Mouse (Mus musculus) frontal cortex, adult (tissue): Measurements from ENCODE around the gene Fhit.
A peak's percentile ranks its signal among the peaks of the same experiment; 100 is the strongest.
"Not testable (repeated sequence)": the region's sequence is repeated elsewhere in the genome, so short reads cannot be mapped to it uniquely, and the experiment has no call there.

Source experiments
- ATAC-seq: cut with Nextera tagmentation; 2 replicates; pipeline ENCODE4 v1.9.2; 2017; ENCODE audit warnings: mild to moderate bottlenecking, moderate library complexity, mixed read lengths; ENCODE audit not compliant: low TSS enrichment

The Fhit gene

DNA sequence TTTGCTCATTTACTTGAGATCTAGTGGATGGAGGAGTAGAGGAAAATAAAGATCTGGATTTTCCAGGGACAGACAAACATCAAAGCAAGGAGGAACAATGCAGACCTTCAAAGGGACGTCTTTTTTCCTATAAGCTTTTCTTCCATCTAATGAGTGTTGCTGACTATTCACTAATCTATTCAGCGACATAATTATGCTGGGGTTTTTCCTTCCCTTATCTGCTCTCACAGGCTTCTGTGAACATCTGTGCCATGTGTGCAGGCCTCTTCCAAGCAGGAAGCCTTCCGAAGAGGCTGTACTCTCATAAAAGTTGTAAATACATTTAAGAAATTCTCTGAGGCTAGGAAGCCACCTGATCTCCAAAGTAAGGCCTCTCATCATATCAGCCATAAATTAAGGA, 228.2 kb downstream of the Fhit start:
- no peak for ATAC-seq

DNA sequence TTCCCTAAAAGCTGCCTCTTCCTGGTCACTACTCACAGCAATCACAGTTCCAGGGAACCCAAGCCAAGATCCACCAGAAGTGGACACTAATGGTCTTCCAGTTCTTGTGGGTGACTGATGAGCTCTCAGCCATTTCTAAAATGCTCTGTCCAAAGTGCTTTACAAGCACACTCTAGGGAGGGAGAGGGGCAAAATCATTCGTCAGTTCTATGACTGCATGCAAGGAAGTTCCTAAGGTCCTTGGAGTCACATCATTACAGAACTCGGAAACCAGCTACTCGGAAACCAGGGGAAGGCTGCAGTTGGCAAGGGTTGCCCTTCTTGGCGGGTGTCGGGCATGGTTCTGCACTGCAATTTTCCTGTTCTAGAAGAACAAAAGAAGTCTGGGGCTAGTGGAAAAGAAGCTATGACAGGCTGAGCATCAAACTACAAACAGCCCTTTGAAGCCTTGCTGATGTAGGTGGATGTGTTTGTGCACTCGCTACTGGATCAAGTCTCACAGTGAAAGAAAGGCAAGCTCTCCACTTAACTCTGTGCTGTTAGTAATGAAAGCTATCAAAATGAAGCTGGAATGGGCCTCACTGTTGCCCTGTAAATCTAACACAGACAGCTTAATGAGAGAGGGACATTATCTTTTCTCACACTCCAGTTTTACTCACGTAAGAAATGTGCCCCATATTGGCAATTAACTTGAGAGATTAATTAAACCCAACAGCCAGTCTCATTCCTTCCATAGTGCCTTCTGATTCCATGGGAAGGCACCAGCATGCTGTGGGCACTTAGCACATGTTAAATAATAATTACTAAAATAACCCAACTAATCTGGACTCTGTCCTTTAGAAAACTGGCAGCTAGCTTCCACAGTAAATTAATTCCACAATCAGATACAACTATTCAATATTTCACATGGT, 243.7 kb downstream of the Fhit start:
- no peak for ATAC-seq

DNA sequence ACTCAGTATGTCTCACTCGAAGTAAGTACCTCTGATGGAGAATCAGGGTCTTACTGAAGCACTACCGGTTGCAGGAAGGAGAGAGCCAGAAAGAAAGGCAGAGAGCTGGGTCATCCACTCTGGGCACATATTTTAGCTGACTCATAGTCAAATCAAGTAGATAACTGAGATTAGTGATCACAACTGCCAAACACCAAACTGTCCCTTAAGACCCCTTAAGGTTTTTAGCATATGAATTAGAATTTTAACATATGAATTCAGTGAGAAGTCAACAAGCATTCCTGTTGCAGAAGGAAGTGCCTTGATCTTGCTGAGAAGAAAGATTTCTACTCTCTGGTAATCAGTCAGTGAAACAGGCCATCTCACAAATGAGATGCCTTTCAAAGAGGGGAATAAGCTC, 253.8 kb downstream of the Fhit start:
- no peak for ATAC-seq

DNA sequence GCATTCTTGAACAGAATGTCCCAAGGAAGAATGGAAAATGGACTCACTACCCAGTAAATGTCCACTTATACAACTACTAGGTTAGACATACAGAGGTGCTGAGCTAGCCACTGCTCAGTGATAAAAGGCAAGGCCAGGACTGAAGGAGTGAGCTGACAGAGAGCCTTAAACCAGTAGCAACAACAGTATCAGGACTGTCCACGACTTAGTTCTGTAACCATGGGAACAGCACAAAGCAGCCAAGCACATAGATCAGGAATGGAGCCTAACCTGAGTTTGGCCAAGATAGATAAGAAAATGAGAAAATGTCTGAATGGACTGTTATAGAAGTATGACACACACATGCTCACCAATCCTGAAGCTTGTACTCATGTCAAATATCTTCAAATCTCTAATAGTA, 279.1 kb downstream of the Fhit start:
- no peak for ATAC-seq

DNA sequence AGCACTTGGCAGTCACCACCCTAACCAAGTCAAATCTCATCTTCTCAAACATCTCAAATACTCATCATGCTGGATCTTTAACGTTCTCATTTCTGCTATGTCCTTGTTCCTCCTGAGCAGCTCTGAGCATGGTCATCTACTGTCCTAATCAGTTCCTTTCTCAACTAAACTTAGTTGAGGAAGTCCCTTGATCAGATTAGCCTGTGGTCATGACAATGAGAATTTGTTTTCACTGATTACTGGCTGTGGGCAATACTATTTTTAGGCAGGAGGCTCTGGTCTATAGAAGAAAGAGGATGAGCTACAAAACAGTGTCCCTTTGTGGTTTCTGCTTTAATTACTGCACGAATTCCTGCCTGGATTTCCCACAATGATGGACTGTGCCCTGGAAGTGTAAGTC, 281.1 kb downstream of the Fhit start:
- ATAC-seq: no peak

DNA sequence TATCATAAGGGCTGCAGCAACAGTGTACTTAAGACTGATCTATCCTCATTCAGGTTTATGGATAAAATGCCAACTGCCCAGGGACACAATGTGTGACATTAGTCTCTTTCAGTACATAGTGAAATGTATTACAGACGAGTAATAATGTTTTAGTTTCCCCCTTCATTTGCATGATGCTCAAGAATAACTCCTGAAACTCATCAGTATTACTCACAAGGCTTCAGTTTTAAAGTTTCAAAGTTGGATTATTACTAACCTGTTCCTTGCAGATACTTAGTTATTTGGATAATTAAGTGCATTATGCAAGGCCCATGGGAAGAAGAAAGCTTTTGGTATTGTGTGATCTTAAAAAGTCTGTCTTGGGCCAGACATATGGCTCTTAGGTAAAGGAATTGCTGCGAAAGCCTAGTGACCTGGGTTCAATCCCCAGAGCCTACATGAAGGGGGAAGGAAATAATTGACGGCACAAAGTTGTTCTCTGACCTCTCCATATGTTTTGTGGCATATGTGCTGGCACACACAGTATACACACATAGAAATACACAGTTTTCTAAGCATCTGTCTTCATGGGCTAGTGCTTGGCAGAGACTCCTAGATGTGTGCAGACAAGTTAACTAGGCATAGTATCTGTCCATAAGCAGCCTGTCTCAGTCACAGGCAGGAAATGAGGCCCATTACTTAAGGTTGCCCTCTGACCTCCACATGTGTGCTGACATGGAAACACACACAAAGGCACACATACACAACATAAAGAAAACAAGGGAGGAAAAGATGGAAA, 287.1 kb downstream of the Fhit start:
- no peak for ATAC-seq

DNA sequence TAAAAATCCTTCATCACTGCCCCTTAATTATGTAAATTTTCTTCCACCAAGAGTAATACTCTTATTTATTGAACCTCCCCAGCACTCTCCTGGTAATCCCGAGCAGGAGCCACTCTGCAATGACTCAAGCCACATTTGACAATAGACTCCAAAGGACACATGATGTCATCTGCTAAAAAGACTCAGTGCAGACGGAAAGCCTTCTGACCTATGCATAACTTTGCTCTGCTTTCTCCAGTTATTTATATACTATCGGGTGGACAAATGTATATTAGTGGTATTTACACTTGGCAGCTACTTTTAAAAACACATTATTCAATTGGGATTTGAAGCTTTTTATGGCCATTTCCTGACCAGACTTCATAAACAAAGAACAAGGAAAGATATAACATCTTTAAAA, 304.2 kb downstream of the Fhit start:
- ATAC-seq: no peak

DNA sequence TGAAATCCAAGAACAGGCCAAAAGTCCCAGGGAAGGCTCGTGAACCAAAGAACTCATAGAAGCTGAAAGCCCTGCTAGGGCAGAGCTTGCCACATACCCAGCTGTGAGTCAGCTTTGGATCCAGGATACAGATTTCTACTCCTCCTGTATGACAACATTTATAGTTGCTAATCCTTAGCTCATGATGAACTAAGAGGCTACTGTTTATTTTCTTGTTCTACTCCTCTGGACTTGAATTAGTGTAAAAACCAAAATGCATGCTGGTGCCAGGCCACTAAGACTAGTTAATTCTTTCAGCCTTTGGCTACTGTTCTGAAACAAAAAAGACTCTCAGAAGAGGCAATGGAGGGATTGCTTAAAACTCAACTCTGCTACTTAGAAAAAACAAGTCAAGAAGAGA, 309.9 kb downstream of the Fhit start:
- ATAC-seq: no peak

DNA sequence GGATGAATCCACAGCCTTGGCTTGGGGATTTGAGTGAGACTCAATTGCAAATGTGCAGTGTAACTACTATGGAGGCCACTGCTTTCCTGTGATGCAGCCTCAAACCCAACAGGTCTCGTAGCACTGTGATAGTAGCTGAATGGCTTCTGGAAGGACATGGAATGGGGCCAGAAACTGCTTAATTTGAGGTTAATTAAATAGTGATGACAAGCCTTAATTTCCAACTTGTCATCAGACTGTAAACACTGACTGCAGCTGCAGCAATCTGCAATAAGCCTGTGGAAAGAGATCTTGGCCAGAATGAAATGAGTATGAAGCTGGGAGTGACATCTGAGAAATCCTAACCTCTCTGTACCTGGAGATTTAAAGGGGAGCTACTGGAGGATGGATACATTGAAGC, 325.8 kb downstream of the Fhit start:
- ATAC-seq: no peak

DNA sequence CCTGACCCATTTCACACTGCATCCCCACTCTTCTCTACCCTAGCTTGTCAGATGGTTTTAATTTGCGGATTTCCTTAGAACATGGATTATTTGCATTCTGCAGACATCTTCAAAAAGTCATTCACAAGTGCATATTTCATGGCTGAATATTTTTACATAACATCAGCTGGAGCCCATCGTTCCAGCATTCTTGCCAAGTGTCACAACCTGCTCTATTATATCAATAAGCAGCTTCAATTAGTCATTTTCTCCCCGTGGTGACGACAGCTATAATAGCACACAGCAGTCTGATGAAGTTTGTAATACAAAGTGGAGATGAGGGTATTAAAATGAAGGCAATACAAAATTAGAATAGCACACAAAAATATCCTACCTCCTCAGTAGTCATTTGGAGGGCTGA, 337.0 kb downstream of the Fhit start:
- no peak for ATAC-seq

DNA sequence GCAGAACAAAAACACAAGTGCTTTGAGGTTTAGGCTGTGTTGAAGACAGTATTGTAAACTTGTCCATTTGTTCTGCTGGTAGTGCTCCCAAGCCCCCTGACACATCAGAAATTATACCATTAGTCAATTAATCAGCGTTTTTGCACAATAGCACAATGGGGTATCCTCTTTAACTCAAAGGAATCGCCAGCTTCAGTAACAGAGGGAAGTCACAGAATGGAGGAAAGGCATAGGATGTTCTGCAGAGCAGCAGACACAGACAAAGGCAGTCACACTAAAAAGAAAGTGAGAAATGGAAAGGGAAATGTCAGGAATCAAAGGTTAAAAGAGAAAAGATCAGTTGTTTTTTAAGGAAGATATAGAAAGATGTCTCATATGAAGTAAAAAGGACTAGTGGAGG, 348.3 kb downstream of the Fhit start:
- no peak for ATAC-seq

DNA sequence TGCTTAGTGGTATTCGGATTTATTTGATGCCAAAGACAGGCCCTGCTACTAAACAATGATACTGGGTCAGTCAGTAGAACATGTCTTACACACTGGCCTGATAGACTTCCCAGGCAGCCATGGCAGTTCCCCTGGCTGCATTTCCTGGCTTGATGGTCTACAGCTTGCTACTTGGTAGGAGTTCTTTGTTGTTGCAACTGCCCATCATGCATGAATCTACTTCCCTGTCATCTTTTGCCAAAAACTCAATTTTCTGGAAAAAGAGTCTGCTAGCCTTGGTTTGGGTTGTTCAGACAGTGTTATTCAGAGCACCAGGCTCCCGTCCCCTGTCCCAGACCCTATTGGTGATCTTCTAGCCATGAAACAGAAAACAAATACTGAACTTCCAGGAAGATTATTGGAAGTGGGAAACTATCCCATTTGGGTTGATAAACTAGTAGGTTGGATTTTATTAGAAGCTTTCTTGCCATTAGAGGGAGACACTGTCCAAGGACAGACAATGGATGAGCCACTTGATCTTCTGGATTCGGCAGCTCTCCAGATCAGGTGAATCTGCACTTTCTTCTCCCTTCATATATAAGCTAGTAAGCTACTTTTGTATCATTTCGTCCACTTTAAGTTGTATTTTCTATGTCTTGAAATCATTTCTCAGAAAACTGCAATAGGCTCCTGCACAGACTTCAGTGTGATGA, 363.2 kb downstream of the Fhit start:
- 0 out of 2 replicates have a peak, but pooled peaks have one; percentile 55 for ATAC-seq

DNA sequence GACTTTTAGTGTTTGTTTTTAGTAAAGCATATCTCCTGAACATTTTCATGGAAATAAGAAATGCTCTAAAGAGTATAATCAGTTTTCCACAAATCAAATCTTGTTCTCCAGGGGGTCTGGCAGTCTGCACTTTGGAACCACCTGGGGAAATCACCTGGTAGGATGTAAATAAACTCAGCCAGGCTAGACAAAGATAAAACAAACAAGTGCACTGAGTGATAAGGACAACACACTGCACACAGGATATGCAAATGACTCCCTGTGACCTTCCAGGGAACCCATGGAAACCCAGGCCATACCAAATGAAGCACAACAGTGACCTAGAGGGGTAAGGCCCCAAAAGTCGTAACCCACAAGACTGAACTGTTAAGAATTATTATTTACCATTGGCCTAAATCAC, 364.2 kb downstream of the Fhit start:
- no peak for ATAC-seq

DNA sequence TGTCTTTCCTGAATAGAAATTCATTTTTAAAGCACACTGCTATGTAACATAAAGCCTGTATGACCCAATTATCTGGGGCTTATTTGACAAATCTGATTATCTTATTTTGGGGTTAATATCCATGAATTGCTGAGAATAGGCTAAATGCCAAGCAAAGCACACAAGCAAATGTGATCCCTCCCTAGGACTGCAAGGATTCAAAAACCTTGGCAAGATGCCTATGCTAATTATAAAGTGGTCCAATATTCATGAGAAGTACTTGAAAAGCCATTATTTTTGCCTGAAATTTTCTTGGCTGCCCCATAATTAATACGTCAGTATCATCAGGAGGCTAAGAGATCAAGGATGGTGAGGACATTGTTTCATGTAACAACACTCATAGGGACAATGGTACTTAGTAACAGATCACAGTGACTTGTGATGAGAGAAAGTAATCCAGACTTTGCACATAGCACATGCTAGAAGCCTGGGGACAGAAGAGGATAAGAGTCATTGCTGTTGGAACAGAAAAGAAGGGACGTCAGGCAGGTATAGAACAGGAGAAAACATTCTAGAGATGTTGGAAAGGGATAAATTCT, 366.2 kb downstream of the Fhit start:
- no peak for ATAC-seq

DNA sequence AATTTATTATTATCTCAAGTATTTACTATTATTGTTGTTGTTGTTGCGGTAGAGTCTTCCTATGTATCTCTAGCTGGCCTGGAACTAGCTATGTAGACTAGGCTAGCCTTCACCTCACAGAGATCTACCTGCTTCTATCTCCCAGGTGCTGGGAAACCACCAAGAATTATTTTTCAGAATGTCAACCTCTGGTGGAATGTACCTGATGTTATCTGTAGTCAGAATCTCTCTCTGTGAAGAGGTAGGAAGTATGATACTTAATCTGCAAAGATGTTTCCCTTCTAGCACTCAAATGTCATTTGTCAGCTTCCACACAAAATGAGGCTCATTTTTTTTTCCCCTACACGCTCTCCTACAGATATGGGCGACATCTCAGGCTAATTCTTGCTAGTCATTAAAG, 377.9 kb downstream of the Fhit start:
- ATAC-seq: no peak

DNA sequence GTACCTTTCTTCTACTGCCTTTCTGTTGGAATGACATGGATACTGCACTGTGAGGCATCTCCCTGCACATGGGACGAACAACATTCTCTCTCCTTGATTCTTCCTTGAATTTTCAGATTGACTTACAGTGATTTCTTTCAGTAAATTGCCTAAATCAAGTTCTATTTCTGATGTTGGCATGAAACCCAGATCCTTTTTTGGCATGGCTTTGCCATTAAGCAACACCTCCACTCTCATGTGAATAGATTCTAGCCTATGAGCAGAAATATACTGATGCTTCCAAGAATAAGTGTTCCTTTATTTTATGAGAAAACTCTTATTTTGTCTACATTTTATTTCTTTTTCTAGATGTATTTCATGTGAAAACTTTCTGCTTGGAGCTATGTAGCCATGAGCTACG, 383.1 kb downstream of the Fhit start:
- peak; percentile 79 for ATAC-seq

DNA sequence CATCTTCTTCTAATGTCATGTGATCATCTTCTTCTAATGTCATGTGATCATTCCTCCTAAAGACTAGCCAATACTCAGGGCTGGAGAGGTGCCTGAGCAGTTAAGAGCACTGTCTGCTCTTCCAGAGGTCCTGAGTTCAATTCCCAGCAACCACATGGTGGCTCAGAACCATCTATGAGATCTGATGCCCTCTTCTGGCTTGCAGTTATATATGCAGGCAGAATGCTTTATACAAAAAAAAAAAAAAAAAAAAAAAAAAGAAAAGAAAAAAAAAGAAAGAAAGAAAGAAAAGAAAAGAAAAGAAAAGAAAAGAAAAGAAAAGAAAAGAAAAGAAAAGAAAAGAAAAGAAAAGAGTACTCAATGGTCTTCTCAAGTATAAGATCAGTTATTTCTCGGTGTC, 407.0 kb downstream of the Fhit start:
- ATAC-seq: not testable (repeated sequence)

DNA sequence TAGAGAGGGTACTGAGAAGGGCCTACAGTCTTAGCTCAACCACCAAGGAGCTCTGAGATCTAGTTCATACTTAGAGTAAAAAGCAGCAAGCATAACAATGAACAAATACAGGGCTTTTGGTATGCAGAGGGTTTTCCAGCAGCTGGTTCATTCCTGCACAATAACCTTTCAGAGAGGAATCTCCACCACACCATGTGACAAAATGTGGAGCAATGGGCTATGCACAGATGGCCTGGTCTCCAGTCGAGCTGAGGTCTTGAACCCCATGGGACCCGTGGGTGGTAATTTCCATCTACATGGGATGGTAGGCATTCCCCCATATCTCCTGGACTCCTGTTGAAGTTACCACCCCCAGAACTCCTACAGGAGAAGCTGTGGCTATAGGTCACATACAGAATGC, 423.8 kb downstream of the Fhit start:
- no peak for ATAC-seq

DNA sequence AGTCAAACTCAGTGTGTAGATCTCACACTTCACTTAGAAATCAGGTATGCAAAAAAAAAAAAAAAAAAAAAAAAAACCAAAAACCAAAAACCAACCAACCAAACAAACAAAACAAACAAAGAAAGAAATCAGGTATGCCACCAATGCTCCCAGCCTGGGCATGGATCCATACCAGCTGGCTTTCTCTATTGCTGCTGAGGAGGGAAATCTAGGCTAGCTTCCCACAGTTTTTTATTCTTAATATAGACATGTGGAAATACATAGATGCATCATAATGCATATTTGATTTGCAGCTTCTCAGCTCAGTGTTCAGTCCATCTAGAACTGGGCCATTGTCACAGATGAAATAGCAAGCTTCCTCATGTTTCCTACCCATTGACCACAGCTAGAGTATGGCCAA, 439.3 kb downstream of the Fhit start:
- ATAC-seq: peak; percentile 99

DNA sequence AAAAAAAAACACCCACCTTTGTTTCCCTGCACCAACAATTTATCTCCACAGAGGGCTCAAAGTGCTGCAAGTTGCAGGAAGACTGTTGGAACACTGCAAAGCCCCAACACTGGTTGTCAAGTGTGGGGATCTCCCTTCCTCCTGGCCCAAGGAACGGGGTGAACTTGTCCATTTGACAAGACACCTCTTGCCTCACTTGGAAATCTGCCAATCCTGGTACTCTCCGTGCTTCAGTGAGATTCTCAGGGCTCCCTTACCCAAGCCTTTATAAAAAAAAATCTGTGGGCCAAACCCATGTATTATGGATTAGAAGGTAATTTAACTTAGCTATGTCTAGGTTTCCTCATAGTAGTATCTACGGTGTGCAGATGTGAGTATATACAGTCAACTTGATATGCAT, 448.9 kb downstream of the Fhit start:
- ATAC-seq: no peak

DNA sequence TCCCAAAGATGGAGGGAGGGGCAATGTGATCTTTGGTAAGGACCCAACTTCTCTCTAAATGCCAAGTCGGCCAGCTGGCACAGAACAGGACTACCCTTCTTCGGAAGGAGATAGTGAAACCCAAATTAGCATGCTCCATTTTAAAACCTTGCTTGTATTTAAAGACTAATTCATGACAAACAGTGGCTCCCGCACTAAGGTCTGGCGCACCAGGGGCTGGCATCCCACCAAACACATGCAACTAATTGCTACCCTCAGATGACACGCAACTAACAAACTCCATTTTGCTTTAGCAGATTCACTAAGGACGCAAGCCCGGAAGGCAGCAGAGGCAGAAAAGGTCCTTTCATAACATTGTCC, 449.3 kb downstream of the Fhit start:
- ATAC-seq: 0 out of 2 replicates have a peak, but pooled peaks have one; percentile 27

DNA sequence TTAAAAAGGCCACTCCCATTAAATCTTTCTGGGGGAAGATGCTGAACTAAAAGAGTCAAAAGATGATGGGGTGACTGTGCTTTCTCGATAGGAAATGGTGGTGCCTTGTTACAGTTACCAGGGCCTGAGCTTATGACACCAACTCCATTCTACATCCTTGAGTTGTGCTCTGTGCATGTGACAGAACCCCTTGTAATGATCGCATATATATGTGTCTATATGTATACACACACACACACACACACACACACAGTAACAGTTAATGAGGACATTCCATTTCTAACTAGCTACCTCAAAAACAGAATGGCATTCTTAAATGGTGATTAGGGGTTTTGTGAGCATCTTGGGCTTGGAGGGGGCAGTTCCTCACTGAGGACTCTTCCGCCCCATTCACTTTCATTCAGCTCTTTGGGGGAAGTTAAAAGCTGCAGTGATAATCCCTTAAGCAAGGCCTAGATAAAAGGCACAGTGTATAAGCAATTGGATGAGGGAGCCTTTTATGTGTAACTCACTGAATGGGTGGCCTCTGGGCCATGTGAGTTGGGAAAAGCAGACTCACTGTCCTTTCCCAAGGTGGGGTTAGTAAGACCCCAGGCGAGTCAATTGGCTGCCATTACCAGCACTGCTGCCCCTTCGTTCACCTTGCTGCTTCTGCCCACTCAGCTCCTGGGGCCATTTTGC, 449.9 kb downstream of the Fhit start:
- no peak for ATAC-seq
